Mouse (Mus musculus) C2C12 (cell line): ENCODE results near the gene Lmo1. TPM values are rescaled to one million over a fixed set of nuclear protein-coding genes. Genes with fewer than 3 reads are reported as not detected.
"Not testable (repeated sequence)": the region's sequence is repeated elsewhere in the genome, so short reads cannot be mapped to it uniquely, and the experiment has no call there.

ENCODE experiments used
- H3K27me3 ChIP-seq: one replicate; pipeline ENCODE4 v1.6.1; 2011; ENCODE audit not compliant: control insufficient read depth, insufficient read depth, insufficient read length
- H3K36me3 ChIP-seq: one replicate; pipeline ENCODE4 v1.6.1; 2011; ENCODE audit not compliant: control insufficient read depth, insufficient read depth
- H3K4me3 ChIP-seq: one replicate; pipeline ENCODE4 v1.5.1; 2011; ENCODE audit warnings: mild to moderate bottlenecking, control low read depth; ENCODE audit not compliant: poor library complexity, insufficient read depth, severe bottlenecking
- H3K79me2 ChIP-seq: one replicate; pipeline ENCODE4 v1.6.1; 2011; ENCODE audit not compliant: control insufficient read depth, insufficient read depth
- H3K79me3 ChIP-seq: one replicate; pipeline ENCODE4 v1.6.1; 2011; ENCODE audit warnings: low read depth, control low read depth
- H3ac ChIP-seq: one replicate; pipeline ENCODE3; 2011; ENCODE audit warnings: low read depth; ENCODE audit not compliant: control insufficient read depth, insufficient read length
- CEBPB ChIP-seq: IDR thresholded peaks from one replicate; pipeline ENCODE4 v1.6.1; 2011; ENCODE audit warnings: low read depth, mild to moderate bottlenecking, control low read depth, moderate library complexity
- CTCF ChIP-seq: IDR thresholded peaks from one replicate; pipeline ENCODE4 v1.5.1; 2011; ENCODE audit not compliant: control insufficient read depth, insufficient read depth, insufficient read length
- FOSL1 ChIP-seq: IDR thresholded peaks from one replicate; pipeline ENCODE4 v1.8.0; 2011; ENCODE audit warnings: mild to moderate bottlenecking, low read length; ENCODE audit not compliant: poor library complexity, insufficient read depth, severe bottlenecking
- MAX ChIP-seq: IDR thresholded peaks from one replicate; pipeline ENCODE4 v1.6.1; 2011; ENCODE audit warnings: mild to moderate bottlenecking, control low read depth
- MYOD1 ChIP-seq: IDR thresholded peaks from one replicate; pipeline ENCODE4 v1.6.1; 2011; ENCODE audit warnings: low read depth; ENCODE audit not compliant: control insufficient read depth, insufficient read length
- MYOG ChIP-seq: IDR thresholded peaks from one replicate; pipeline ENCODE4 v1.6.1; 2011; ENCODE audit not compliant: control insufficient read depth, insufficient read length; ENCODE audit errors: extremely low read depth
- USF1 ChIP-seq: IDR thresholded peaks from one replicate; pipeline ENCODE4 v1.6.1; 2011; ENCODE audit warnings: low read depth, mild to moderate bottlenecking, control low read depth, moderate library complexity
- polyA plus RNA-seq: library from polyadenylated mRNA; unstranded; fragments of >200 nt; fragmentation: generic; extraction: Trizol; gene quantifications from one replicate; pipeline ENCODE4 v1.2.1, GENCODE M21; 2012; ENCODE audit warnings: missing spikeins

The Lmo1 gene
- polyA plus RNA-seq, 1 experiment: 0.09 TPM

- TF ChIP-seq FOSL1 (no peak), CEBPB (no peak), CTCF (peak; percentile 60), USF1 (no peak)
These were observed 35.6 kb downstream of the Lmo1 start for GRCm38 (mm10) chr7:109139405-109139804.

GRCm38 (mm10) chr7:109137441-109137840 lies 37.6 kb downstream of the Lmo1 start:
- Histone ChIP-seq H3K27me3 (no peaks in the 10 kb centered on the region), H3ac (no peak overlapping the region), H3K36me3 (no peaks in the 10 kb centered on the region), H3K79me2 (no peaks in the 10 kb centered on the region), H3K4me3 (no peak overlapping the region), H3K79me3 (no peaks in the 10 kb centered on the region)
- TF ChIP-seq MYOG (no peak), USF1 (no peak), FOSL1 (no peak), MYOD1 (no peak)

More at GRCm38 (mm10) chr7:109139405-109139804, 35.6 kb downstream of the Lmo1 start:
- H3ac ChIP-seq: no peak overlapping the region
- no peaks in the 10 kb centered on the region for H3K79me3 ChIP-seq
- no peak overlapping the region for H3K4me3 ChIP-seq
- H3K79me2 ChIP-seq: no peaks in the 10 kb centered on the region
- H3K36me3 ChIP-seq: no peaks in the 10 kb centered on the region
- H3K27me3 ChIP-seq: no peaks in the 10 kb centered on the region

GRCm38 (mm10) chr7:109131565-109131964 lies 43.4 kb downstream of the Lmo1 start:
- TF ChIP-seq MYOG (no peak), FOSL1 (no peak), MYOD1 (no peak), CEBPB (no peak), MAX (no peak), USF1 (no peak), CTCF (no peak)
- Histone ChIP-seq H3K36me3 (no peaks in the 10 kb centered on the region), H3ac (no peak overlapping the region), H3K79me2 (no peaks in the 10 kb centered on the region), H3K4me3 (no peak overlapping the region), H3K79me3 (no peaks in the 10 kb centered on the region), H3K27me3 (no peaks in the 10 kb centered on the region)

GRCm38 (mm10) chr7:109129946-109130686 lies 44.9 kb downstream of the Lmo1 start:
- TF ChIP-seq USF1: no peak
- no peak for TF ChIP-seq CTCF
- no peak for TF ChIP-seq FOSL1
- no peak for TF ChIP-seq CEBPB
- no peak for TF ChIP-seq MAX
- no peak for TF ChIP-seq MYOG
- no peak for TF ChIP-seq MYOD1
- no peaks in the 10 kb centered on the region for H3K27me3 ChIP-seq
- no peaks in the 10 kb centered on the region for H3K79me2 ChIP-seq
- no peaks in the 10 kb centered on the region for H3K36me3 ChIP-seq
- no peaks in the 10 kb centered on the region for H3K79me3 ChIP-seq
- no peak overlapping the region for H3K4me3 ChIP-seq
- no peak overlapping the region for H3ac ChIP-seq

GRCm38 (mm10) chr7:109129442-109129841 lies 45.6 kb downstream of the Lmo1 start:
- Histone ChIP-seq H3K27me3 (no peaks in the 10 kb centered on the region), H3K79me3 (no peaks in the 10 kb centered on the region), H3K36me3 (no peaks in the 10 kb centered on the region), H3ac (no peak overlapping the region), H3K4me3 (no peak overlapping the region), H3K79me2 (no peaks in the 10 kb centered on the region)
- no peak for TF ChIP-seq CEBPB
- no peak for TF ChIP-seq MAX
- no peak for TF ChIP-seq FOSL1
- no peak for TF ChIP-seq USF1
- TF ChIP-seq MYOG: no peak
- TF ChIP-seq CTCF: no peak
- no peak for TF ChIP-seq MYOD1

- no peak for TF ChIP-seq FOSL1
- no peaks in the 10 kb centered on the region for H3K36me3 ChIP-seq
These were observed 59.1 kb downstream of the Lmo1 start for GRCm38 (mm10) chr7:109115929-109116328.

GRCm38 (mm10) chr7:109115488-109115887 lies 59.5 kb downstream of the Lmo1 start:
- not testable (repeated sequence) for H3K79me3 ChIP-seq, H3K36me3 ChIP-seq, H3K27me3 ChIP-seq, H3K4me3 ChIP-seq, H3K79me2 ChIP-seq, H3ac ChIP-seq

More at GRCm38 (mm10) chr7:109115929-109116328, 59.1 kb downstream of the Lmo1 start:
- no peaks in the 10 kb centered on the region for H3K27me3 ChIP-seq
- H3K79me2 ChIP-seq: no peaks in the 10 kb centered on the region
- no peak overlapping the region for H3ac ChIP-seq
- H3K4me3 ChIP-seq: no peak overlapping the region
- no peaks in the 10 kb centered on the region for H3K79me3 ChIP-seq
